Mouse (Mus musculus) megakaryocyte, embryonic 14.5 days (primary cell): ENCODE measurements around the gene Odf3l1.

Experiments used
- FLI1 ChIP-seq: IDR thresholded peaks from 2 replicates; pipeline ENCODE4 v1.6.1; 2012; ENCODE audit warnings: low read length, inconsistent platforms, mixed read lengths
- GATA1 ChIP-seq: IDR thresholded peaks from 3 replicates; pipeline ENCODE4 v1.6.1; 2012; ENCODE audit warnings: mixed read lengths, low read length, inconsistent platforms, borderline replicate concordance

DNA sequence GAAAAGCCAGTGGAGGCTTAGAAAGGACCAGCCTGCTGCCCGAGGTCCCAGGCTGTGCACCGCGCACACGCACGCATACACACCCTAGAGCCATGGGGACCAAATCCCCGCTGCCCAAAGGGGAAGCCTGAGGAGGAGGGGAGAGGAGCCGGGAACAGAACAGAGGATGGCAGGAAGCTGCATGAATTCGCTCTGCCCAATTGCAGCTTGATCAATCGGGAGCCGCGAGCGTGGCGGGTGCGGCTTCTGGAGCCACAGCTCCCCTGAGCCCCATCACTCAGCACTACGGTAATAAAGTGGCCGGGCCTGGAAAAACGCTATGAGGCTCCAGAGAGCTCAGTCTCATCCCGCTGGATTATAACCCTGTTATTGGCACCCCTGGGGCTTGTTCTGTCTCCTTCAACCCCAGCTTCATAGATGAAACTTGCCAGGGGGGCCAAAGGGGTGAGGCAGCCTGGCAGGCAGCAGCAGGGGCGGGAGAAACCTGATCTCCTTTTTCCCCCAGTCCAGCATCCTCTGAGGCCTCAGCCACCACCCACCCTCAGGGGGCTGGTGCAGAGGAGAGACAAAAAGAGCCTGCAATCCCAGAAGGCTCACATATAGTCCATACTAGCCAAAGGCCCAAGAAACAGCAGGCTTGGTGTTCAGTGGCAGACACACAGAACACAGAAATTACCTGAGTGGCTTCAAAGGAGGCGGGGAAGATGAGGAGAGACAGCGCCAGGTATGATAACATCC lies 38.8 kb downstream of the Odf3l1 start:
- TF ChIP-seq GATA1, result no peak
- TF ChIP-seq FLI1, result no peak
